In genomic region chr16:26199125-26199524, GRCm38 (mm10) we compare ENCODE assay signal across 10 mouse cellular contexts.
DNase-seq lines count a peak whose midpoint lies in the region; ATAC-seq and TF ChIP-seq lines count a peak whose summit lies in the region.
"Had no signal": no experiment of that assay in that cellular context is flagged by ENCODE, and none has a peak within 500 bp of the region (broad histone marks: within the 10 kb centered on the region; RNA-seq: fewer than 3 reads in every experiment).

No protein-coding gene starts in this region.

- no peaks in the 10 kb centered on the region for H3K9me3 ChIP-seq in heart, postnatal 0 days (replicated peaks; ENCODE audit: control insufficient read depth, low read length)
- H3K9me3 ChIP-seq in stomach, postnatal 0 days (ENCODE audit: control insufficient read depth, low read length): no peaks in the 10 kb centered on the region
- H3K9me3 ChIP-seq: limb, embryonic 13.5 days had no signal

- DNase-seq in heart, postnatal 0 days (ENCODE audit: low spot score): peak; percentile 21
- no peak for DNase-seq in heart, postnatal 4 days
- DNase-seq in lung, postnatal 36 days: peak; percentile 29
- DNase-seq in lung, adult 18-20 months: no peak
- no peak for DNase-seq in stomach, postnatal 0 days (ENCODE audit: low spot score)
- DNase-seq in ovary, postnatal 36 days (ENCODE audit: low spot score): no peak
- no peak for DNase-seq in adrenal gland, adult 2 months
- DNase-seq: cerebellum, adult 18-20 months had no signal

- TF ChIP-seq CTCF in heart, postnatal 0 days (IDR thresholded peaks at IDR 0.05; ENCODE audit: low read depth): peak; percentile 64
- peak; percentile 79 for TF ChIP-seq CTCF in stomach, postnatal 0 days (IDR thresholded peaks at IDR 0.05; ENCODE audit: low read depth)

- peaks cover 3% of the 10 kb centered on the region; the same call in 1 of the 2 replicates for H3K4me1 ChIP-seq in heart, postnatal 0 days (ENCODE audit: control insufficient read depth, insufficient read depth)
- no peaks in the 10 kb centered on the region for H3K4me1 ChIP-seq in stomach, postnatal 0 days (replicated peaks; ENCODE audit: control insufficient read depth, insufficient read depth)

- no peaks in the 10 kb centered on the region for H3K36me3 ChIP-seq in heart, postnatal 0 days (replicated peaks; ENCODE audit: control insufficient read depth, insufficient read depth, low read length)
- no peaks in the 10 kb centered on the region for H3K36me3 ChIP-seq in stomach, postnatal 0 days (ENCODE audit: control insufficient read depth, insufficient read depth, low read length)
- H3K36me3 ChIP-seq: limb, embryonic 13.5 days had no signal

- H3K4me2 ChIP-seq in heart, postnatal 0 days (ENCODE audit: low read depth, low read length): no peak overlapping the region
- H3K4me2 ChIP-seq in stomach, postnatal 0 days (replicated peaks; ENCODE audit: low read depth): no peak overlapping the region
- H3K4me2 ChIP-seq: limb, embryonic 13.5 days had no signal

- H3K4me3 ChIP-seq in heart, postnatal 0 days (ENCODE audit: low read depth, low read length): no peak overlapping the region
- no peak overlapping the region for H3K4me3 ChIP-seq in stomach, postnatal 0 days (ENCODE audit: low read depth, low read length)
- H3K4me3 ChIP-seq: limb, embryonic 13.5 days had no signal

- H3K9ac ChIP-seq in heart, postnatal 0 days (replicated peaks; ENCODE audit: low read depth, low read length): no peak overlapping the region
- H3K9ac ChIP-seq in stomach, postnatal 0 days (ENCODE audit: low read length): no peak overlapping the region
- H3K9ac ChIP-seq: limb, embryonic 13.5 days had no signal

- 17% methylated on average over 4 of the region's 4 CpGs for WGBS in heart, postnatal 0 days
- WGBS in stomach, postnatal 0 days: 9% methylated on average over 4 of the region's 4 CpGs

- no peak for ATAC-seq in heart, postnatal 0 days (ENCODE audit: insufficient read depth, low read depth)
- 0 out of 2 replicates have a peak, but pooled peaks have one; percentile 39 for ATAC-seq in common myeloid progenitor, adult 5-6 weeks (replicated peaks; ENCODE audit: low read depth, poor library complexity, severe bottlenecking)
- ATAC-seq in stomach, postnatal 0 days (ENCODE audit: low FRiP score, low TSS enrichment): no peak

- H3K27me3 ChIP-seq in heart, postnatal 0 days (ENCODE audit: control insufficient read depth, insufficient read depth, low read length): no peaks in the 10 kb centered on the region
- no peaks in the 10 kb centered on the region for H3K27me3 ChIP-seq in stomach, postnatal 0 days (ENCODE audit: control insufficient read depth, insufficient read depth, low read length)
- H3K27me3 ChIP-seq: limb, embryonic 13.5 days had no signal

- no peak for TF ChIP-seq EP300 in heart, postnatal 0 days (IDR thresholded peaks at IDR 0.05; ENCODE audit: low read depth)
- no peak for TF ChIP-seq EP300 in stomach, postnatal 0 days (optimal IDR thresholded peaks at IDR 0.05)

- H3K27ac ChIP-seq in heart, postnatal 0 days (ENCODE audit: low read depth): no peak overlapping the region
- no peak overlapping the region for H3K27ac ChIP-seq in stomach, postnatal 0 days (replicated peaks)
- H3K27ac ChIP-seq: limb, embryonic 13.5 days had no signal

Comparison
In these comparisons a context has a peak if more than half of its experiments do, and no peak if none do; other contexts are left out.
1. DNase-seq: peak in heart, postnatal 0 days (single experiment) and lung, postnatal 36 days (single experiment); none in heart, postnatal 4 days (single experiment), lung, adult 18-20 months (0 of 2), stomach, postnatal 0 days (single experiment), ovary, postnatal 36 days (single experiment) and adrenal gland, adult 2 months (single experiment).